Mouse (Mus musculus) common myeloid progenitor, adult 5-6 weeks (primary cell): ENCODE results near the gene 4930579G24Rik. TPM values are rescaled to one million over a fixed set of nuclear protein-coding genes. Genes with fewer than 3 reads are reported as not detected.

Experiments
- ATAC-seq: replicated peaks from 2 replicates; pipeline ENCODE4 v1.8.0; 2016; ENCODE audit warnings: low read depth, mild to moderate bottlenecking, moderate TSS enrichment, inconsistent platforms; ENCODE audit not compliant: poor library complexity, severe bottlenecking
- total RNA-seq: library from RNA; stranded (forward); fragments of 200-1000, 187-1606 nt; gene quantifications from 2 replicates; pipeline ENCODE4 v1.2.3, GENCODE M21; 2017

The 4930579G24Rik gene
- total RNA-seq = 14.1 and 17.7 TPM in 2 replicates

DNA sequence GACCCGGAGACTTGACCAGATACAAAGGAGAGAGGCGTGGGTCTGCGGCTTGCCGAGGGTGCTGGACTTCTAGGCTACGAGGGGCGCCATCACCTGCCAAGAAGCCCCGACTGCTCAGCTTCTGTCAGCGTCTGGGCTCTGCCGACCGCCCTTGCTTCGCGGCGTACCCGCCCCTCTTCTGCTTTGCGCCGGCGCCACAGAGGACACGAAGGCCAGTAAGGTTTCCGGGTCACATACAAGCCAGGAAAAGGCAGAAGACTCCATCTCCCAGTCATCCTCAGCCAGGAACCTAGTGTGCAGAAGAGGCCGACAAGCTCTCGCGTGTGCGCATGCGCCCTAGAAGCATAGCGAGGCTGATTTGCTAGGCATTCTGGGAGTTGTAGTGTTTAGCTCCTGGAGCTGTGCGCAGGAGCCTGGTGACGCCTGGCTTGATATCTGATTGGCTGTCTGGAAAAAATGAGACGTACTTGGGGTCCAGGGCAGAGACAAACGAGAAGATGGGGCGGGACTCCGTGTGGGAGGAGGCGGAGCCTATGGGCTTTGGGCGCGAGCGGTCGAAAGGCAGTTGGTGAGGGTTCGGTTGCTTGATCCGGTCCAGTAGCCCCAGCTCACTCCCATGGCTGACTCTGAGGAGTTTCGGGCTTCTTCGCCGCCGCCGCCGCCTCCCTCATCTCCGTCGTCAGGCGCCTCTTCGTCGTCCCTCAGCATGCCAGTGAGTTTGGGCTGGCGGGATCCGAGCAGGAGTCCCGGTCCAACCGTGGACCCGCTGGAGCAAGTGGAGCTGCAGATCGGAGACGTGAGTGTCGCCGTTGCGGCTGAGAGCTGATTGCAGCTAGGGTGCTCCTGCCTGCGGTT, at the start of gene 4930579G24Rik:
Gene 4930579G24Rik, plus strand, starts transcription at position 519 of the 855 bp plus-strand sequence.
- ATAC-seq = peak; percentile 93

DNA sequence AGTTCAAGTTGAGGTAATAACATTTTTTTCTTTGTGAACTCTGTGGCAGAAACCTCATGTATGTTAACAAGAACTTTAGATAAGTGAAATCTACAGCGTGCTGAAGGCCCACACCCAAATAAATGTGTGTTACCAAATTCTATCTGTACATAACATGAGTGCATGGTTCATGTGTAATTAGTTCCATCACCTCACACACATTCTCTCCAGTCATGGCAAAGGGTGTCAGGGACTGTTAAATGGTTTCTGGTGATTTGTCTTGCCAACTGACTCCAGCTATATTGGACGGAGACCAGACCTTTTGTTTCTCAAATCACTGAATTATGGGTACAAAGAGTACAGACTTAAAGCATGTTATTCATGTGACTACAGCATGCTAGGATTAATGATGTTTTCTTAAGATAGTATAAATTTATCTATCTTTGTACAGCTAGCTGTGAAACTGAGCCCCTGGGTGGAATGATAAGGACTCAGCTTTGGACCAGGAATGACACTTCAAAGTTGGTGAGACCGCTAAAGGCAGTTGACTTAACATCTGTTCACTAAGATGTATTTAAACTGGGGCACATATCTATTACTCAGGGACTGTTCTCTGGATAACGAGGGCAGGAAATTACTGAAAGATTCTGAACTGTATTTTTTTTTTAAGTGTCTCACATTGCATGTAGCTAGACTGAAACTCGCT, 48.8 kb upstream of the 4930579G24Rik start:
- ATAC-seq = peak; percentile 75

DNA sequence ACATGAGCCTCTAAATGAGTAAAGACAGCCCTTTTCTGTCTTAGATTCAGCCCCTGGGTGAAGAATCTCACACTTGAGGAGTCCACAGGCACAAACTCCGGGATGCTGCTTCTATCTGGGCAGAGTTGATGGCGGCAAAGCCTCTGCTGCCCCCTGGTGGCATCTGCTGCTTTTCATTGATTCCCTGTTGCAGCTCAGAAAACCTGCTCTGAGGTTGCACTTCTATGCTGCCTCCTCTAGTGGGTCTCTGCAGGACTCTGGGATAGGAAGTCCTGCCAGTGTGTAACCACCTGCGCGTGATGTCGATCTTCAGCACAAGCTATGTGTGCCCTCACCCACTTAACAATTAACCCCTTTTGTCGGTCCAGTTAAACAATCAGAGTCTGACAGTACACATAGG, 42.1 kb upstream of the 4930579G24Rik start:
- ATAC-seq = peak; percentile 92

DNA sequence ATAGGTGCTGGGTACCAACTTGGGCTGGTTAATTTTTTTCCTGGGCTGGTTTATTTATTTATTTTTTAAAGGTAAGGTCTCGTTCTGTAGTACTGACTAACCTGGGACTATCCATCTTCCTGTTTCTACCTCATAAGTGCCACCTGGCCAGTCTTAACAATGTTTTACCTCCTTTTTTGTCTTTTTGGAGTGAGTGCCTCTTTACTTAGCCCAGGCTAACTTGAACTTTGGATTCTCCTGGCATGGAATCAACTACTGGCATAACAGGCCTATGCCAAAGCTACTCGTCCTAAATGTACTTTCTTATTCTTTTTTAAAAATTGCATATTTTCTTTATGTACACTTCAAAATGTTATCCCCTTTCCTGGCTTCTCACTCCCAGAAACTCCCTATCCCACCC, 39.2 kb upstream of the 4930579G24Rik start:
- ATAC-seq = no peak

DNA sequence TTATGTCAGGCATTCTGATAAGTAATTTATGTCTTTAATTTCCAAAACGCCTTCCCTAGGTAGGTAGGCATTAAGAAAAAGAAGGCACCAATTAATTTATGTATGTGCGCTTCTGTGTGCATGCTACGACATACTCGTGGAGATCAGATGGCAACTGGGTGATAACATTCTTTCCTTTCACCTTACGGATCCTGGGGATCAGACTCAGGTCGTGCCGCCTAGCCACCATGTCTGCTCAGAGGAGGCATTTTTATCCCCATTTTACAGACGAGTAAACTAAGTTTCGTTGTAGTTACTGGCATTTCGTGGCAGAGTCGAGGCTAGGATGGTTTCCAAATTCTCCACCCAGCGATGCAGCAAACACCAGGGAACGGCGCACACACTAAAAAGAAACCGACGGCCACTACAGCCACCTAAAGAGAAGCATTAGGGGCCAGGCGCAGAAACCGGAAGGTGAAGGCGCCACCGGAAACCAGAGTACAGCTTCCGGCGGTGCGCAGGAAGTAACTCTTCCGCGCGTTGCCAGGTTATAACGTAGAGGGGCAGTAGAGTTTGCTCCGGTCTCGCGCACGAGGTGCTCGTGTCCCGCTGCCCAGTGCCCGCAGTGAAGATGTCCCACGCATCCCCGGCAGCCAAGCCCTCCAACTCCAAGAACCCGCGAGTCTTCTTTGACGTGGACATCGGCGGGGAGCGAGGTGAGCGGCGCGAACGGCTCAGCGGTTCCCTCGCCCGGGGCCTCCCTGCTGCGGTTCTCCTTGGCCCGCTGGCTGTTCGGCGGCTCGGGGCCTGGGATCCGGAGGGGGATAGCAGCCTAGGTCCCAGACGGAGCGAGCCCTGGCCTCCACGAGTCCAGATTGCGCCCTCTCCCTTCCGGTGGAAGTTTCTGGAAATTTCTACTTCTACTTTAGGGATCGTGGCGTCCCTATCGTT, 37.8 kb upstream of the 4930579G24Rik start, which contains the start of gene Ppid:
Gene Ppid, plus strand, starts transcription at position 480 of the 930 bp plus-strand sequence.
- ATAC-seq = peak; percentile 86

DNA sequence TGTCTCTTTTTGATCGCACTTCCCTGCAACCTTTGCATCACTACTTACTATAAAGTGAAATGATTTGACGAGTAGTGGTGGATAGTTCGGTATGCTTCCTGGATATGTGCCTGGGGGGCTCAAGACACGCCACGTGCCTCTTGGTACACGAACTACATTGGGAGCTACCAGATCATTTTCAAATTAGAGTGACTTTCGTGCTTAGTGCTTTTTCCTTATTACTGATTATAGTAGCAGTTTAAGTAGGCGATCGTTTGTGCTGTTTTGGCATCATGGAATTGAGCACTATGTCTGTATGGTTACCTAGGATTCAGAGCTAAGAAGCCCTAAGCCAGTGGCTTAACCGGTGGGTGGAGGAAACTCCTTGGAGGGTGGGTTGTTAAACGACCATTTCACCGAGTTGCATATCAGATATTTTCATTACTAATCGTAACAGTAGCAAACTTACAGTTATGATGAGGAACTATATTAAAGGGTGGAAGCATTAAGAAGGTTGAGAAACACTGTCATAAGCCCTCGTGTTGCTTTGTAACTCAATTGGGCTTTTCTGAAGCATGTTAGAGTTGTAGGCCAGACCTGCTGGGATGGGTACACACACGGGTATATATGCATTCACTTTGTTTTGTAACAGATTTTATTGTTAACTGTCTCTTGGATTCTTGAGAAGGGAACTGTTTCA, 36.9 kb upstream of the 4930579G24Rik start:
- peak; percentile 7; the same call in 1 of the 2 replicates for ATAC-seq

DNA sequence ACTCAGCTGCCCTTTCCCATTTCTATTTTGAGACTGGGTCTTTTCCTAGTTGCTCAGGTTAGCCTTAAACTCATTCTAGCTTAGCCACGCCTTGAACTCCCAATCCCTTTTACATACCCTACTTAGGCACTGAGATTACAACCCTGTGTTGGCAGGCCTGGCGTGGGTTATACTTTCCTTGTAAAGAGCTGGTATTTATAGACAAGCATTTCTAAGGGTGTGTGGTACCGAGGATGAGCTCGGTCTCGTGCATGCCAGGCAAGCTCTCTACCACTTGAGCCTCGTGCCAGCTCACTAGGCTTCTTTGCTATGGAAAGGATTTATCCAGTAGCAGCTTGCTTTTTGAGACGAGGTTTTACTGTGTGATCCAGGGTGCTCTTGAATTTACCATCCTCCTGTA, 33.4 kb upstream of the 4930579G24Rik start:
- ATAC-seq = no peak

DNA sequence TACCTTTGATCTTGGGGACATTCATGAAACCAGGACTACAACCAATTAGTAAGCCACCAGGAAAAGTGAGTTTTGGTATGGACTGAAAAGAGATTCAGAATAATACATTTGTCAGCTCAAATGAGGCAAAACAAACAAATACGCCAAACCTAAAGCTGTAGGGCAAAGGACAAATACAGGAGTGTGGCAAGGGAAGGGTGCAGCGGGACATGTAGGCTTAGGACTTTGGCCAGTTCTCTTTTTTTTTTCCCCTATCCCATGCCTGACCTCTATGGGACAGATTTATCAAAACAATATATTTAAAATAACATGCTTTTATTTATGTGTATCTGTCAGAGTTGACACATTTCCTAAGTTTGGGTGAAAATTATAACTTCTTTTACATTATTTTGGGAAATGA, 19.0 kb upstream of the 4930579G24Rik start:
- ATAC-seq = no peak

DNA sequence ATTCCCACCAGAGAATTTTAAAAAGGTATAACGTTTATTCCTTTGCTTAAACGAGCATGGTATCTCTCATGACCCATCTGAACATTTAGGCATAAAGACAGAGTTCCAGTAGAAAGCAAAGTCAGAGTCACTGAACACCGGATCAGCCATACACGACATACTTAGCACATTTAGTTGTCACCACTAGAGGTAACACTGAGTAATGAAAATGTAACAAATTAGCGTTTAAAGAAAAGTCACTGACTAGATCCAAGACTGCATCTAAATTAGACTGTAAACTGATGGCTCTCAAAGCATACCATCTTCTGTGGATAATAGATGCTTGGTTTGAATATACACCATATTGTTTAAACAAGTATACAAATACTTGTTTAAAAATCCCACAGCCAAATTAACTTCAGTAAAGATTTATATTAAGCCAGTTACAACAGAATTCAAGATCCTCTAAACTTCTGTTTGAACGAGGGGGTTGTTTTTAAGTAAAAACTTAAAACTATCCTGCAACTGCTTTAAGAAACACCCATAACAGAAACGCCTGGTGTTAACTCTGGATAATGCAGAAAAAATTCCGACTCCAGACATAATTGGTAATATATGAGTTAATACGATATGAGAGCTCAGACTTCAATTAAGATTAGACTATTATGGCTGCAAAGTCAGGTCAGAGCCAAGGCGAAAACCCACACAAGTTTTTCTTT, 1.2 kb upstream of the 4930579G24Rik start:
- peak; percentile 22 for ATAC-seq

DNA sequence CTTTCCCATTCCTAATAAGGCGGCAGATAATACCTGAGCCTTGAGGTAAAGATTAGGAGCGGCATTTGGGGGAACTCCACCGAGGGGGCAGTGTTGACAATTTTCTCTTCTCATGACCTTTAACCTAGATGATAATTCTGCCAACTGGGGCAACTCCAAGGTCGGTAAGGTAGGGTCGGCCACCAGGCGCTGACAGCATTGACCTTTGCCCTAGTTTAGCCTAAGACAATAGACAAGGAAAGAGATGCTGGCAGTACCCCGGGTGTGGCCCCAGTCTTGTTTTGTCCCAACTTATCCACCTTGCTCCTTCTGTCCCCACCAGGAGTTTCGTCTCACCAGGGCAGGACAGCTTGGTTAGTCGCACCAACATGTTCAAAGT, 708 bp upstream of the 4930579G24Rik start:
- peak; percentile 4 for ATAC-seq

DNA sequence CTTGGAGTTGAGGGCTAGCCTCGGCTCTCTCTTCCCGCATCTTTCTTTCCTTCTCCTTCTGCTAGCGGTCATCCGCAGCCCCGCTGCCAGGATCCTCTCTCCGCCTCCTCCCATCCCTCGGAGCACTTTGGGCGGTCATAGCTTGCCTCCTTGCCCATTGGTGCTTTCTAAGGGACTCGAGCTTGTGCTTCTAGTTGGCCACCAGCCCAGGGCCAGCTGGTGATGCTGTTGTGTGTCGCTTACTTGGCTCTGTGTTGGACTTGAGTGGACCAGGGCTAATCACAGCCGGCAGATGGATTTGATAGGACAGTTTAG, 494 bp downstream of the 4930579G24Rik start, which contains the start of gene Etfdh:
Gene Etfdh, minus strand, starts transcription at position 85 of the 315 bp plus-strand sequence.
- ATAC-seq = peak; percentile 27

DNA sequence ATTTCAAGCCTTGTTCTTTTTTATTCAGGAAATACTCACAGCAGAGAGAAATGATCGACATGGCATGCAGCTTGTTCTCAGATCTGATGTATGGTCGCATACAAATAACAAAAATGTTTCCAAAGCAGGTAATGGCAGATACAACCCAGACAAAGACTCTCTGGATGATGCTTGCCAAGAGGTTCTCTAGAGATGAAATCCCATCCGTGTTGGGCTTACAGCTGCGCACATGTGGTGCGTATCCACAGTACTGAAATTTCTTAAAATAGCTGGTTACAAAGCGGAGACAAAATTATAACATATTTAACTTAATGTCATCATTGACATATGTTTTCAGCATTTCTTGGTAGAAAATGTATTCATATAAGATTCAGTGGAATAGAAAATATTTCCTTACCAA, 23.2 kb downstream of the 4930579G24Rik start:
- no peak for ATAC-seq

DNA sequence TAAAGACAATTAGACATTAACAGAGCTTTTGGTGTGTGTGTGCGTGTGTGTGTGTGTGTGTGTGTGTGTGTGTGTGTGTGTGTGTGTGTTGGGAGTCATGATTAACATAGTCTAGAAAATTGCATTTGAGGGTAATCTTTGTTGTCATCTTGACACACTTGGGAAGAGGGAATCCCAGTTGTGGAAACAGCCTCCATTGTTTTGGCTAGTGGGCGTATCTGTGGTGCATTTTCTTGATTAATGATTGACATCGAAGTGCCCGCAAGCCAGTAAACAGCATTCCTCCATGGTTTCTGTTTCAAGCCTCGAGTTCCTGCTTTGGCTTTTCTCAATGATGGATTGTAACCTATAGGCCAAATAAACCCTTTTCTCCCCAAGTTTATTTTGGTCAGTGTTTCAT, 27.8 kb downstream of the 4930579G24Rik start:
- ATAC-seq = no peak

DNA sequence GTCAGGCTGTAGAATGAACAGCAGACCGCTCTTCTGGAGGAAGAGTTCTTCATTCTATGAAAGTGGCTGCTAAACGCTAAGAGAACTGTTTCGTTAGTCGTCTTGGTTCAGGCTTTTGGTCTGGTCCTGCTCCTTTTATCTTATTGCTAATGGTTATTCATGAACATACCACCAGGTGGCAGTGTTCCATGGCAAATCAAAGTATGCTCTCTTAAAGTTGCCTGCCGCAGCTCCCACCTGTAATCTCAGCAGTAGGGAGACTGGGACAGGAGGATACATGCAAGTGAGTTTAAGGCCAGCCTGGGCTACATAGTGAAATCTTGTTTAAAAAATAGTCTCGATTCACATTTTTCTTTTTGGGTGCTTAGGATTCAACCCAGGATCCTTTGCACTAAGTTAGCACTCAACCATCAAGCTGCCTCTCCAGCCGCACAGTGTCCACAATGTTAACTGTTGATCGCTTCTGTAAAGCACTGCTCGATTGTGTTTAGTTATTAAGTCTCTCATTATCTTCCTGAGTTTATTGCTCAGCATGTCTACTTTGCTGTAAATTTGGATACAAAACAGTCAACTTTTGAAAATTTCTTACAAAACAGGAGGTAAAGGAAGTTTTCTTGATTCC, 36.0 kb downstream of the 4930579G24Rik start:
- peak; percentile 92 for ATAC-seq

DNA sequence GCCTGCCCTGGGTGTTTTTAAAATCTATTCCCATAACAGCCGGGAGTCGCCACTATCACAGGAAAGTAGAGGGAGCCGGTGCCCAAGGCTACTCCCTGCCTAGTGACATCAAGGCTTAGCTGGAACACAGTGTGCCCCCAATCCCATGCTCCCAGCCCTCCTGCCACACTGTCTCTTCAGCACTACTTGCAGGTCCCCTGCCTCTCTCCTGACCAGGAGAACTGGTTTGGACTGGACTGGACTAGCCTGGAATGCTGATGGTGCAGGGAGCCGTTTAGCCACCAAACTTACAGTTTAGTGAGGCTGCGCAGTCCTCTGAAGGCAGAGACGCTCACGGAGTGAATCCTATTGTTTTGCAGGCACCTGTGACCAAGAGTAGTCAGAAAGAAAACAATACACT, 41.7 kb downstream of the 4930579G24Rik start:
- no peak for ATAC-seq

DNA sequence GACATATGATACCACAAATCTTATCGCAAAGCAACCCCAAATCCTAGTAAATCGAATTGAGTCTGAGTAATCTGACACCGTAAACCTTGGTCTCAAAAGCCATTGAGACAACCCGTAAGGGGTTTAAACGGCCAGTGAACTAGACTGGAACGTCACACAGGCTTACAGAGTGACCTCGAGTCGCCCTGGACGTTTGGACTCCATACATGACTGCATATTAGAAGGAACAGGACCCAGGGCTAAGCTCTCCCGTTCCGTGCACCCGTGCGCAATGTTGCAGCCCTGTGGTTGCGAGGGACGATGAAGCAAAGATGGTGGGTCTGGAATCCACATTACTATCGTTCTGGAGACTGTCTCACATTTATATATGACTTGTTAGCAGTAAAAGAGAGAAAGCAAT, 43.3 kb downstream of the 4930579G24Rik start:
- ATAC-seq = no peak

DNA sequence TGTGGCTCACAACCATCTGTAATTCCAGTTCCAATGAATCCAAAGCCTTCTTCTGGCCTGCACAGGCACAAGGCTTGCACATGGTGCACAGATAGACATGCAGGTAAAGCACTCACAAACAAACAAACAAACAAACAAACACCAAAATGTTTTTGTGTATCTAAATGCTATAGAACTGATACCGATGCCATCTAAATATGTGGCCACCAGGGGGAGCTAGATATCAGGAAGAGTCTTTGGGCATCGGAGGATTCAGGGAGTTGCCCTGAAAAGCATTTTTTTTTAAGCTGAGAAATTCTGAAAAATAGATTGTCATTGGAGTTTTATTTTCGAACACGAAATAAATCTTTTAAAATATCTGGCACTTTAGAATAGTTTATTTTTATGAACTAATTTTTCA, 44.2 kb downstream of the 4930579G24Rik start:
- ATAC-seq = 0 out of 2 replicates have a peak, but pooled peaks have one; percentile 73

DNA sequence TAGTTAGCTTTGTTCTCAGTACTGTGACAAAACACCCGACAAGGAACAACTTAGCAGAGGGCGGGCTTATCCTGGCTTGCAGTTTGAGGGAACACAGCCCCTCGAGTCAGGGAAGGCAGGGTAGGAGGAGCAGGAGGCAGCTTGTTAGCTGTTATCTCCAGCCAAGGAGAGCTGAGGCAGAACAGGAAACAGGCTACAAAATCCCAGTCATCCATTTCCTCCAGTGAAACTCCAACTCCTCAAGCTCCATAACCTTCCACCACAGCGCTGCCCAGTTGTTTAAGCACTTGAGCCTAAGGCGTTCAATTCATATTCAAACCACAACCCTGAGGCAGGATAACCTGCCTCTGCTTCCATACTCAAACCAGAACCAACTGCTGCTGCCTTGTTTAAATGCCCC, 45.8 kb downstream of the 4930579G24Rik start:
- no peak for ATAC-seq

DNA sequence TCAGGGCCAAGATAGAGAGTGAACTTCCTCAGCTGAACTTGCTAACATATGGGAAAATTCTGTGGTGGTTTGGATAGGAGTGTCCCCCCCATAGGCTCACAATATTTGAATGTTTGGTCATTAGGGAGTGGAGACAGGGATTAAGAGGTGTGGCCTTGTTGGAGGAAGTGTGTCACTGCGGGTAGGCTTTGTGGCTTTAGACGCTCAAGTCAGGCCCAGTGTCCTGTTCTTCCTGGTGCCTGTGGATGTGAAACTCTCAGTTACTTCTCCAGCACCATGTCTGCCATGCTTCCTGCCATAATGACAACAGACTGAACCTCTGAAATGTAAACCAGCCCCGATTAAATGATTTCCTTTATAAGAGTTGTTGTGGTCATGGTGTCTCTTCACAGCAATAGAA, 47.5 kb downstream of the 4930579G24Rik start:
- 0 out of 2 replicates have a peak, but pooled peaks have one; percentile 36 for ATAC-seq
